Mouse (Mus musculus) heart, postnatal 14 days (tissue): Measurements from ENCODE around the gene Zbtb34. TPM values are rescaled to one million over a fixed set of nuclear protein-coding genes. Genes with fewer than 3 reads are reported as not detected.

Source experiments
- DNase-seq, 2 experiments: peaks; one replicate each; pipeline ENCODE4 v3.0.0; 2021 to 2022
- intact Hi-C: fragments of 180-260 bp; cut with DNase I; formaldehyde crosslinking; loops from one replicate; pipeline ENCODE4 v1.15.1; 2025
- total RNA-seq, 2 experiments: library from RNA; stranded (reverse); gene quantifications; 2 replicates each; pipeline ENCODE4 v1.2.3; 2021

Gene Zbtb34
- total RNA-seq, 2 experiments from 2014 or later: 16.1 to 16.4 TPM

- intact Hi-C loops: loop anchor here (2.0 to 5.0 kb wide), 2 partner anchors 186 to 249 kb away; partner anchors contain the start of gene Angptl2
- DNase-seq: no peak
These were observed 27.6 kb downstream of the Zbtb34 start for GRCm38 (mm10) chr2:33403511-33404003.

- intact Hi-C loops: loop anchor here (2.0 to 5.0 kb wide), 2 partner anchors 185 to 248 kb away; partner anchors contain the start of gene Angptl2
These were observed 28.5 kb downstream of the Zbtb34 start for GRCm38 (mm10) chr2:33402638-33403037.

GRCm38 (mm10) chr2:33402236-33402635 lies 28.9 kb downstream of the Zbtb34 start:
- intact Hi-C loops: loop anchor here (2.0 to 5.0 kb wide), 2 partner anchors 185 to 247 kb away; partner anchors contain the start of gene Angptl2

More at GRCm38 (mm10) chr2:33402638-33403037, 28.5 kb downstream of the Zbtb34 start:
- no peak for DNase-seq

GRCm38 (mm10) chr2:33401217-33401616 lies 29.9 kb downstream of the Zbtb34 start:
- peak in 1 of 2 experiments; percentile 14 for DNase-seq
- intact Hi-C loops: loop anchor here (5.0 kb wide), 1 partner anchor 184 kb away; the partner anchor contains the start of gene Angptl2

More at GRCm38 (mm10) chr2:33402236-33402635, 28.9 kb downstream of the Zbtb34 start:
- peak; percentile 70 to 82 for DNase-seq

GRCm38 (mm10) chr2:33400541-33400940 lies 30.6 kb downstream of the Zbtb34 start:
- intact Hi-C loops: loop anchor here (5.0 kb wide), 1 partner anchor 183 kb away; the partner anchor contains the start of gene Angptl2
- no peak for DNase-seq

- DNase-seq: no peak
- intact Hi-C loops: no loop called here
These were observed 32.0 kb downstream of the Zbtb34 start for GRCm38 (mm10) chr2:33399091-33399490.

GRCm38 (mm10) chr2:33397036-33397435 lies 34.1 kb downstream of the Zbtb34 start:
- intact Hi-C loops: no loop called here
- no peak for DNase-seq

GRCm38 (mm10) chr2:33395053-33395452 lies 36.1 kb downstream of the Zbtb34 start:
- DNase-seq: no peak
- intact Hi-C loops: no loop called here

- no peak for DNase-seq
- intact Hi-C loops: no loop called here
These were observed 37.0 kb downstream of the Zbtb34 start for GRCm38 (mm10) chr2:33393951-33394635.

GRCm38 (mm10) chr2:33393021-33393420 lies 38.1 kb downstream of the Zbtb34 start:
- no peak for DNase-seq
- intact Hi-C loops: no loop called here

GRCm38 (mm10) chr2:33371648-33372408 lies 59.3 kb downstream of the Zbtb34 start:
- no peak for DNase-seq
- intact Hi-C loops: no loop called here

- intact Hi-C loops: no loop called here
- peak; percentile 97 to 98 for DNase-seq
These were observed 60.1 kb downstream of the Zbtb34 start, which contains the start of gene Ralgps1 for GRCm38 (mm10) chr2:33370777-33371647. Ralgps1 (minus strand) TSS chr2:33371486.

- intact Hi-C loops: no loop called here
- DNase-seq: no peak
These were observed 60.8 kb downstream of the Zbtb34 start for GRCm38 (mm10) chr2:33370276-33370776.

- intact Hi-C loops: no loop called here
- no peak for DNase-seq
These were observed 61.7 kb downstream of the Zbtb34 start for GRCm38 (mm10) chr2:33369453-33369852.

GRCm38 (mm10) chr2:33368486-33368885 lies 62.6 kb downstream of the Zbtb34 start:
- DNase-seq: no peak
- intact Hi-C loops: no loop called here

GRCm38 (mm10) chr2:33365703-33366471 lies 65.2 kb downstream of the Zbtb34 start:
- intact Hi-C loops: no loop called here

GRCm38 (mm10) chr2:33364656-33365055 lies 66.5 kb downstream of the Zbtb34 start:
- DNase-seq: no peak
- intact Hi-C loops: no loop called here

More at GRCm38 (mm10) chr2:33365703-33366471, 65.2 kb downstream of the Zbtb34 start:
- DNase-seq: no peak

- DNase-seq: no peak
- intact Hi-C loops: no loop called here
These were observed 67.2 kb downstream of the Zbtb34 start for GRCm38 (mm10) chr2:33363890-33364289.

GRCm38 (mm10) chr2:33361139-33361716 lies 69.9 kb downstream of the Zbtb34 start:
- intact Hi-C loops: no loop called here

More at GRCm38 (mm10) chr2:33361139-33361716, 69.9 kb downstream of the Zbtb34 start:
- no peak for DNase-seq
